Mouse (Mus musculus) retina, postnatal 1 day (tissue): ENCODE data around the gene Pitpnc1.

Experiments
- DNase-seq: peaks from one replicate; pipeline ENCODE4 v3.0.0-alpha.2; 2012

Gene Pitpnc1

GRCm38 (mm10) chr11:107270564-107270963, 199.9 kb downstream of the Pitpnc1 start:
- no peak for DNase-seq

GRCm38 (mm10) chr11:107267522-107267921, 203.0 kb downstream of the Pitpnc1 start:
- DNase-seq, result no peak

GRCm38 (mm10) chr11:107265861-107266260, 204.6 kb downstream of the Pitpnc1 start:
- no peak for DNase-seq

- DNase-seq, result no peak
Observed at GRCm38 (mm10) chr11:107264889-107265615, 205.4 kb downstream of the Pitpnc1 start.

- no peak for DNase-seq
Observed at GRCm38 (mm10) chr11:107263838-107264237, 206.7 kb downstream of the Pitpnc1 start.

GRCm38 (mm10) chr11:107259428-107259827, 211.1 kb downstream of the Pitpnc1 start:
- peak; percentile 60 for DNase-seq

GRCm38 (mm10) chr11:107255185-107255584, 215.3 kb downstream of the Pitpnc1 start:
- peak; percentile 26 for DNase-seq

- DNase-seq, result no peak
Observed at GRCm38 (mm10) chr11:107254181-107254580, 216.3 kb downstream of the Pitpnc1 start.

GRCm38 (mm10) chr11:107252026-107252425, 218.5 kb downstream of the Pitpnc1 start:
- no peak for DNase-seq

- DNase-seq, result no peak
Observed at GRCm38 (mm10) chr11:107251460-107251859, 219.0 kb downstream of the Pitpnc1 start.

GRCm38 (mm10) chr11:107250882-107251281, 219.6 kb downstream of the Pitpnc1 start:
- DNase-seq, result no peak

GRCm38 (mm10) chr11:107248753-107249152, 221.7 kb downstream of the Pitpnc1 start:
- DNase-seq, result no peak

- DNase-seq, result no peak
Observed at GRCm38 (mm10) chr11:107245657-107246056, 224.8 kb downstream of the Pitpnc1 start.

- no peak for DNase-seq
Observed at GRCm38 (mm10) chr11:107243126-107243525, 227.4 kb downstream of the Pitpnc1 start.

GRCm38 (mm10) chr11:107241678-107242077, 228.8 kb downstream of the Pitpnc1 start:
- DNase-seq, result no peak

- no peak for DNase-seq
Observed at GRCm38 (mm10) chr11:107238506-107238905, 232.0 kb downstream of the Pitpnc1 start.

GRCm38 (mm10) chr11:107237532-107237931, 233.0 kb downstream of the Pitpnc1 start:
- DNase-seq, result peak; percentile 56

GRCm38 (mm10) chr11:107233252-107233890, 237.1 kb downstream of the Pitpnc1 start:
- no peak for DNase-seq

GRCm38 (mm10) chr11:107230128-107230527, 240.4 kb downstream of the Pitpnc1 start:
- peak; percentile 15 for DNase-seq

GRCm38 (mm10) chr11:107226431-107226830, 244.1 kb downstream of the Pitpnc1 start:
- no peak for DNase-seq

GRCm38 (mm10) chr11:107226013-107226412, 244.5 kb downstream of the Pitpnc1 start:
- DNase-seq, result no peak

GRCm38 (mm10) chr11:107225301-107225700, 245.2 kb downstream of the Pitpnc1 start:
- no peak for DNase-seq

- DNase-seq, result no peak
Observed at GRCm38 (mm10) chr11:107223667-107224214, 246.8 kb downstream of the Pitpnc1 start.

GRCm38 (mm10) chr11:107223169-107223561, 247.3 kb downstream of the Pitpnc1 start:
- no peak for DNase-seq
